Mouse (Mus musculus): ENCODE results near the gene Ercc2. TPM values are rescaled to one million over a fixed set of nuclear protein-coding genes. Genes with fewer than 3 reads are reported as not detected.

The Ercc2 gene
- total and polyA plus RNA-seq, 3 experiments: 29.0 to 43.8 (median 33.5) TPM

DNA sequence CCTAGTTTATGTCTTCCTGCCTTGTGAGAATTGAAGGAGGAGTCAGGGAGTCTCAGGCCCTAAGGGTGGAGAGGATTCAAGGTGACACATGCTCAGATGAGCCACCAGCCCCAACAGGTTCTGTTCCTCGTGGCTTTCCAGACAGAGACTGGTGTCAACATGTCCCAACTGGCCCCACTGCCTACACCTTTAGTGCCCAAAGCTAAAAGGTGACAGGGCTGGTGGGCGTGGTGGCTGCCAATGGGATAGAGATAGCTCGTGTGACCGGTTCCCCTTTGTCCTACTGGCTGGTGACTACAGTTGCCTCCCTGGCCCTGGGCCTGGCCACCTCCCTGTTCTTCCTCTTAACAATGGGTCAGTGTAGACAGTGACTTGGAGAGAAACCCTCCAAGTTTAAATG is 16.4 kb upstream of the Ercc2 start:
- Histone ChIP-seq H3K4me3 (replicated peaks in 1 of 3; ENCODE audit: low read depth in 2 of 3, low read length in 2 of 3, poor library complexity in 1 of 3) (no peak overlapping the region), H3K27me3 (replicated peaks) (peaks cover 44% of the 10 kb centered on the region), H3K36me3 (replicated peaks in 1 of 2; ENCODE audit: control insufficient read depth in 1 of 2, insufficient read depth in 1 of 2, low read length in 1 of 2) (no peaks in the 10 kb centered on the region), H3K4me1 (ENCODE audit: control insufficient read depth in 1 of 2, insufficient read depth in 2 of 2) (peaks cover 2 to 14% of the 10 kb centered on the region in 2 experiments; a peak in 3 of 4 replicates), H3K4me2 (ENCODE audit: insufficient read depth, low read depth, poor library complexity, severe bottlenecking) (no peak overlapping the region), H3K9ac (ENCODE audit: insufficient read depth, low read depth) (no peak overlapping the region), H3K9me3 (replicated peaks; ENCODE audit: low read length) (peaks cover 4% of the 10 kb centered on the region), H3K79me2 (replicated peaks; ENCODE audit: control insufficient read depth, extremely low read depth, insufficient read depth, poor library complexity, severe bottlenecking) (no peaks in the 10 kb centered on the region), H3K27ac (ENCODE audit: insufficient read depth, low read depth) (no peak overlapping the region)
- dilution Hi-C loops (cut with MboI; ENCODE audit: extremely low pct_ligation_motif_present, extremely low pct_unique_long_range_greater_than_20kb, low sequenced_read_pairs): no loop called here
- in situ Hi-C loops (cut with MboI; ENCODE audit: low pct_ligation_motif_present, low pct_unique_long_range_greater_than_20kb, low sequenced_read_pairs): no loop called here
- TF ChIP-seq E2F4 (IDR thresholded peaks at IDR 0.05; ENCODE audit: insufficient replicate concordance, low read depth, low read length): no peak
- no peak for TF ChIP-seq PAX5 (IDR thresholded peaks at IDR 0.05; ENCODE audit: low read length)
- TF ChIP-seq HCFC1 (IDR thresholded peaks at IDR 0.05; ENCODE audit: low read depth, low read length): no peak
- TF ChIP-seq ZC3H11A (IDR thresholded peaks at IDR 0.05; ENCODE audit: low read depth, low read length): no peak
- no peak for TF ChIP-seq USF1 (IDR thresholded peaks at IDR 0.05; ENCODE audit: low read depth, low read length)
- no peak for TF ChIP-seq JUN (IDR thresholded peaks at IDR 0.05; ENCODE audit: insufficient read depth, low read depth, low read length)
- TF ChIP-seq TBP (conservative IDR thresholded peaks at IDR 0.05; ENCODE audit: low read depth, low read length): no peak
- TF ChIP-seq ZNF384 (IDR thresholded peaks at IDR 0.05; ENCODE audit: low read depth, low read length): no peak
- no peak for TF ChIP-seq TCF12 (IDR thresholded peaks at IDR 0.05; ENCODE audit: low read depth, low read length)
- no peak for TF ChIP-seq MAX (IDR thresholded peaks at IDR 0.05; ENCODE audit: low read length)
- DNase-seq (ENCODE audit: extremely low read depth): no peak

- TF ChIP-seq CHD1 (IDR thresholded peaks at IDR 0.05; ENCODE audit: low read depth, low read length) (no peak), ZKSCAN1 (IDR thresholded peaks at IDR 0.05; ENCODE audit: borderline replicate concordance, low read depth, low read length) (no peak), PAX5 (IDR thresholded peaks at IDR 0.05; ENCODE audit: low read length) (no peak), ETS1 (conservative IDR thresholded peaks at IDR 0.05; ENCODE audit: low read depth, low read length) (no peak), ZMIZ1 (IDR thresholded peaks at IDR 0.05; ENCODE audit: low read depth, low read length) (no peak), IRF4 (IDR thresholded peaks at IDR 0.05; ENCODE audit: low read depth, low read length) (no peak), TCF12 (IDR thresholded peaks at IDR 0.05; ENCODE audit: low read depth, low read length) (no peak), TBP (conservative IDR thresholded peaks at IDR 0.05; ENCODE audit: low read depth, low read length) (no peak), ZNF384 (IDR thresholded peaks at IDR 0.05; ENCODE audit: low read depth, low read length) (no peak), MAFK (IDR thresholded peaks at IDR 0.05; ENCODE audit: insufficient replicate concordance, low read length) (no peak), POLR2AphosphoS2 (IDR thresholded peaks at IDR 0.05; ENCODE audit: low read depth, low read length) (no peak), USF1 (IDR thresholded peaks at IDR 0.05; ENCODE audit: low read depth, low read length) (no peak), RAD21 (IDR thresholded peaks at IDR 0.05; ENCODE audit: low read depth, low read length) (no peak), MYC (IDR thresholded peaks at IDR 0.05; ENCODE audit: low read depth, low read length) (no peak)
- no peak for DNase-seq (ENCODE audit: extremely low read depth)
- Histone ChIP-seq H3K36me3 (replicated peaks in 1 of 2; ENCODE audit: control insufficient read depth in 1 of 2, insufficient read depth in 1 of 2, low read length in 1 of 2) (no peaks in the 10 kb centered on the region), H3K4me1 (ENCODE audit: control insufficient read depth in 1 of 2, insufficient read depth in 2 of 2) (peaks cover 2 to 13% of the 10 kb centered on the region in 2 experiments; a peak in 3 of 4 replicates), H3K79me2 (replicated peaks; ENCODE audit: control insufficient read depth, extremely low read depth, insufficient read depth, poor library complexity, severe bottlenecking) (no peaks in the 10 kb centered on the region), H3K9me3 (replicated peaks; ENCODE audit: low read length) (no peaks in the 10 kb centered on the region), H3K4me2 (ENCODE audit: insufficient read depth, low read depth, poor library complexity, severe bottlenecking) (no peak overlapping the region), H3K4me3 (replicated peaks in 1 of 3; ENCODE audit: low read depth in 2 of 3, low read length in 2 of 3, poor library complexity in 1 of 3) (no peak overlapping the region), H3K27me3 (replicated peaks) (peaks cover 16% of the 10 kb centered on the region), H3K9ac (ENCODE audit: insufficient read depth, low read depth) (no peak overlapping the region), H3K27ac (ENCODE audit: insufficient read depth, low read depth) (no peak overlapping the region)
- in situ Hi-C loops (cut with MboI; ENCODE audit: low pct_ligation_motif_present, low pct_unique_long_range_greater_than_20kb, low sequenced_read_pairs) (no loop called here), dilution Hi-C loops (cut with MboI; ENCODE audit: extremely low pct_ligation_motif_present, extremely low pct_unique_long_range_greater_than_20kb, low sequenced_read_pairs) (no loop called here)
Measured at GRCm38 (mm10) chr7:19368380-19368779, 13.4 kb upstream of the Ercc2 start.
